Mouse (Mus musculus): Measurements from ENCODE around the gene Ifna9. TPM values are rescaled to one million over a fixed set of nuclear protein-coding genes. Genes with fewer than 3 reads are reported as not detected.
"Not testable (repeated sequence)": the region's sequence is repeated elsewhere in the genome, so short reads cannot be mapped to it uniquely, and the experiment has no call there.

Gene Ifna9
- polyA plus RNA-seq (2012; ENCODE audit: insufficient read depth, insufficient read length, low replicate concordance, missing spikeins): not detected in 2 replicates

GRCm38 (mm10) chr4:88592285-88592684 lies at the start of gene Ifna9:
Gene Ifna9, minus strand, starts transcription at chr4:88592385.
- no peak within 1 kb of the TSS for H3K27ac ChIP-seq (ENCODE audit: insufficient read depth, low read depth, low read length)
- no peak within 1 kb of the TSS for H3K4me3 ChIP-seq (ENCODE audit: insufficient read depth, low read depth, low read length)
- TF ChIP-seq POLR2A (IDR thresholded peaks at IDR 0.05; ENCODE audit: insufficient read depth, low read depth, low read length): no peak
- TF ChIP-seq CTCF (IDR thresholded peaks at IDR 0.05; ENCODE audit: insufficient read depth, low read depth, low read length): no peak
- H3K4me1 ChIP-seq (ENCODE audit: control insufficient read depth, insufficient read depth, low read length): no peaks in the 10 kb centered on the region
- 82% methylated on average over 1 of the region's 1 CpGs for WGBS

GRCm38 (mm10) chr4:88641077-88641831 lies 49.1 kb upstream of the Ifna9 start:
- TF ChIP-seq POLR2A (IDR thresholded peaks at IDR 0.05; ENCODE audit: insufficient read depth, low read depth, low read length) (no peak), CTCF (IDR thresholded peaks at IDR 0.05; ENCODE audit: insufficient read depth, low read depth, low read length) (peak; percentile 96)
- Histone ChIP-seq H3K4me1 (ENCODE audit: control insufficient read depth, insufficient read depth, low read length) (no peaks in the 10 kb centered on the region), H3K4me3 (ENCODE audit: insufficient read depth, low read depth, low read length) (peak overlapping the region; percentile 46), H3K27ac (ENCODE audit: insufficient read depth, low read depth, low read length) (no peak overlapping the region)
- 7% methylated on average over 11 of the region's 11 CpGs for WGBS

GRCm38 (mm10) chr4:88640704-88641076 lies 48.5 kb upstream of the Ifna9 start:
- TF ChIP-seq POLR2A (IDR thresholded peaks at IDR 0.05; ENCODE audit: insufficient read depth, low read depth, low read length) (no peak), CTCF (IDR thresholded peaks at IDR 0.05; ENCODE audit: insufficient read depth, low read depth, low read length) (no peak)
- peak overlapping the region; percentile 46 for H3K4me3 ChIP-seq (ENCODE audit: insufficient read depth, low read depth, low read length)
- H3K4me1 ChIP-seq (ENCODE audit: control insufficient read depth, insufficient read depth, low read length): no peaks in the 10 kb centered on the region
- WGBS: 38% methylated on average over 8 of the region's 8 CpGs
- H3K27ac ChIP-seq (ENCODE audit: insufficient read depth, low read depth, low read length): no peak overlapping the region

- no peak within 1 kb of the TSS for H3K4me3 ChIP-seq (ENCODE audit: insufficient read depth, low read depth, low read length)
- no peaks in the 10 kb centered on the region for H3K4me1 ChIP-seq (ENCODE audit: control insufficient read depth, insufficient read depth, low read length)
- TF ChIP-seq POLR2A (IDR thresholded peaks at IDR 0.05; ENCODE audit: insufficient read depth, low read depth, low read length) (no peak), CTCF (IDR thresholded peaks at IDR 0.05; ENCODE audit: insufficient read depth, low read depth, low read length) (no peak)
- WGBS: 91% methylated on average over 4 of the region's 4 CpGs
- H3K27ac ChIP-seq (ENCODE audit: insufficient read depth, low read depth, low read length): no peak within 1 kb of the TSS
Observed at GRCm38 (mm10) chr4:88634311-88634710, 42.1 kb upstream of the Ifna9 start, which contains the start of gene C87499. Gene C87499, minus strand, starts transcription at chr4:88634411.

GRCm38 (mm10) chr4:88603276-88603675 lies 11.1 kb upstream of the Ifna9 start, which contains the start of gene Ifna12:
Gene Ifna12, minus strand, starts transcription at chr4:88603376.
- no peak within 1 kb of the TSS for H3K27ac ChIP-seq (ENCODE audit: insufficient read depth, low read depth, low read length)
- no peak within 1 kb of the TSS for H3K4me3 ChIP-seq (ENCODE audit: insufficient read depth, low read depth, low read length)
- H3K4me1 ChIP-seq (ENCODE audit: control insufficient read depth, insufficient read depth, low read length): no peaks in the 10 kb centered on the region
- TF ChIP-seq POLR2A (IDR thresholded peaks at IDR 0.05; ENCODE audit: insufficient read depth, low read depth, low read length) (no peak), CTCF (IDR thresholded peaks at IDR 0.05; ENCODE audit: insufficient read depth, low read depth, low read length) (no peak)

- H3K27ac ChIP-seq (ENCODE audit: insufficient read depth, low read depth, low read length): no peak within 1 kb of the TSS
- no peaks in the 10 kb centered on the region for H3K4me1 ChIP-seq (ENCODE audit: control insufficient read depth, insufficient read depth, low read length)
- H3K4me3 ChIP-seq (ENCODE audit: insufficient read depth, low read depth, low read length): no peak within 1 kb of the TSS
- TF ChIP-seq CTCF (IDR thresholded peaks at IDR 0.05; ENCODE audit: insufficient read depth, low read depth, low read length): no peak
- no peak for TF ChIP-seq POLR2A (IDR thresholded peaks at IDR 0.05; ENCODE audit: insufficient read depth, low read depth, low read length)
- 90% methylated on average over 1 of the region's 1 CpGs for WGBS
Observed at GRCm38 (mm10) chr4:88571698-88572097, 20.5 kb downstream of the Ifna9 start, which contains the start of gene Ifna14. Gene Ifna14, minus strand, starts transcription at chr4:88571798.

GRCm38 (mm10) chr4:88561791-88562190 lies 30.4 kb downstream of the Ifna9 start:
- Histone ChIP-seq H3K4me1 (ENCODE audit: control insufficient read depth, insufficient read depth, low read length) (no peaks in the 10 kb centered on the region), H3K4me3 (ENCODE audit: insufficient read depth, low read depth, low read length) (no peak overlapping the region), H3K27ac (ENCODE audit: insufficient read depth, low read depth, low read length) (no peak overlapping the region)
- TF ChIP-seq POLR2A (IDR thresholded peaks at IDR 0.05; ENCODE audit: insufficient read depth, low read depth, low read length) (no peak), CTCF (IDR thresholded peaks at IDR 0.05; ENCODE audit: insufficient read depth, low read depth, low read length) (no peak)
- 100% methylated on average over 1 of the region's 1 CpGs for WGBS

GRCm38 (mm10) chr4:88558145-88558544 lies 34.0 kb downstream of the Ifna9 start, which contains the start of gene Ifna15:
Gene Ifna15, minus strand, starts transcription at chr4:88558245.
- not testable (repeated sequence) for H3K27ac ChIP-seq (ENCODE audit: insufficient read depth, low read depth, low read length); H3K4me1 ChIP-seq (ENCODE audit: control insufficient read depth, insufficient read depth, low read length); H3K4me3 ChIP-seq (ENCODE audit: insufficient read depth, low read depth, low read length)

- 32% methylated on average over 22 of the region's 22 CpGs for WGBS
- TF ChIP-seq CTCF (IDR thresholded peaks at IDR 0.05; ENCODE audit: insufficient read depth, low read depth, low read length): peak; percentile 46; the same call in 1 of the 2 replicates
- TF ChIP-seq POLR2A (IDR thresholded peaks at IDR 0.05; ENCODE audit: insufficient read depth, low read depth, low read length): no peak
- Histone ChIP-seq H3K4me1 (ENCODE audit: control insufficient read depth, insufficient read depth, low read length) (peaks cover 3% of the 10 kb centered on the region; the same call in 1 of the 2 replicates), H3K4me3 (ENCODE audit: insufficient read depth, low read depth, low read length) (peak overlapping the region; percentile 36), H3K27ac (ENCODE audit: insufficient read depth, low read depth, low read length) (no peak overlapping the region)
Observed at GRCm38 (mm10) chr4:88550161-88550945, 41.8 kb downstream of the Ifna9 start.

Data from olfactory bulb, adult 2 months (tissue).